ENCODE assay signal across 8 mouse cellular contexts in genomic region chr17:63498182-63498716, GRCm38 (mm10). TPM values are rescaled to one million over a fixed set of nuclear protein-coding genes. Genes with fewer than 3 reads are reported as not detected.
DNase-seq lines count a peak whose midpoint lies in the region; ATAC-seq and TF ChIP-seq lines count a peak whose summit lies in the region.

No protein-coding gene starts in this region.

- 29% methylated on average over 6 of the region's 6 CpGs for WGBS in spleen, adult 2 months
- WGBS in forebrain, embryonic 13.5 days = 22% methylated on average over 6 of the region's 6 CpGs
- 16% methylated on average over 6 of the region's 6 CpGs for WGBS in liver, embryonic 13.5 days (ENCODE audit: insufficient replicate concordance)

- H3K36me3 ChIP-seq in spleen, adult 2 months (ENCODE audit: control insufficient read depth, insufficient read depth, low read length) = no peaks in the 10 kb centered on the region
- H3K36me3 ChIP-seq in forebrain, embryonic 13.5 days (ENCODE audit: poor library complexity, severe bottlenecking) = no peaks in the 10 kb centered on the region
- H3K36me3 ChIP-seq in liver, embryonic 13.5 days = no peaks in the 10 kb centered on the region

- intact Hi-C loops in gastrocnemius, postnatal 36 days (cut with DNase I) = no loop called here

- peak overlapping the region; percentile 98 for H3K9ac ChIP-seq in forebrain, embryonic 13.5 days
- H3K9ac ChIP-seq in liver, embryonic 13.5 days = peak overlapping the region; percentile 96

- H3K4me2 ChIP-seq in forebrain, embryonic 13.5 days = peak overlapping the region; percentile 69
- H3K4me2 ChIP-seq in liver, embryonic 13.5 days = peak overlapping the region; percentile 97

- H3K4me1 ChIP-seq in spleen, adult 2 months (ENCODE audit: control insufficient read depth, insufficient read depth, insufficient read length) = no peaks in the 10 kb centered on the region; the same call in 1 of the 2 replicates
- peaks cover 47% of the 10 kb centered on the region for H3K4me1 ChIP-seq in forebrain, embryonic 13.5 days
- H3K4me1 ChIP-seq in liver, embryonic 13.5 days (replicated peaks) = peaks cover 61% of the 10 kb centered on the region

- H3K27ac ChIP-seq in spleen, adult 2 months (ENCODE audit: insufficient read depth, low read length) = no peak overlapping the region
- peak overlapping the region; percentile 99; the same call in 1 of the 2 replicates for H3K27ac ChIP-seq in forebrain, embryonic 13.5 days
- H3K27ac ChIP-seq in liver, embryonic 13.5 days = peak overlapping the region; percentile 69

- TF ChIP-seq CTCF in spleen, adult 2 months (IDR thresholded peaks at IDR 0.05; ENCODE audit: extremely low read depth, insufficient read depth, insufficient read length, insufficient replicate concordance) = no peak

- no peak for TF ChIP-seq POLR2A in spleen, adult 2 months (IDR thresholded peaks at IDR 0.05; ENCODE audit: low read depth, low read length)

- no peaks in the 10 kb centered on the region for H3K27me3 ChIP-seq in spleen, adult 2 months (ENCODE audit: control insufficient read depth, insufficient read depth, low read length)
- H3K27me3 ChIP-seq in forebrain, embryonic 13.5 days = no peaks in the 10 kb centered on the region
- H3K27me3 ChIP-seq in liver, embryonic 13.5 days = no peaks in the 10 kb centered on the region

- DNase-seq in spleen, adult 2 months (ENCODE audit: low read depth in 1 of 2, low spot score in 2 of 2) = no peak
- DNase-seq in spleen, postnatal 10 days (ENCODE audit: low spot score in 2 of 2) = no peak
- no peak for DNase-seq in liver, embryonic 13.5 days
- DNase-seq in gastrocnemius, postnatal 36 days = no peak
- DNase-seq in frontal cortex, postnatal 10 days (ENCODE audit: low spot score in 2 of 2) = no peak
- no peak for DNase-seq in adrenal gland, postnatal 14 days
- DNase-seq in right cerebral cortex, adult 18-20 months = no peak

- H3K4me3 ChIP-seq in spleen, adult 2 months (ENCODE audit: extremely low read depth, insufficient read depth, insufficient read length) = peak overlapping the region; percentile 88; the same call in 1 of the 2 replicates
- H3K4me3 ChIP-seq in forebrain, embryonic 13.5 days = peak overlapping the region; percentile 84
- H3K4me3 ChIP-seq in liver, embryonic 13.5 days (replicated peaks) = peak overlapping the region; percentile 90

- no peak for ATAC-seq in forebrain, embryonic 13.5 days
- no peak for ATAC-seq in liver, embryonic 13.5 days (ENCODE audit: low read depth)

- H3K9me3 ChIP-seq in forebrain, embryonic 13.5 days (replicated peaks) = no peaks in the 10 kb centered on the region
- no peaks in the 10 kb centered on the region for H3K9me3 ChIP-seq in liver, embryonic 13.5 days (replicated peaks)

RNA-seq across cellular contexts. Expression of gene Fbxl17, which starts 1.6 kb away (rescaled TPM):
- 4.7 and 6.4 TPM in 2 replicates for polyA plus RNA-seq in spleen, adult 2 months (2012; rRNA removed)
- polyA plus RNA-seq in forebrain, embryonic 13.5 days (2015; fragmentation: Nextera tagmentation; extraction: Ambion mirVana) = 5.6 and 7.0 TPM in 2 replicates
- 1.4 and 1.7 TPM in 2 replicates for polyA plus RNA-seq in liver, embryonic 13.5 days (2015; fragmentation: Nextera tagmentation; extraction: Ambion mirVana)
- 10 to 100 TPM; 39.8 to 43.7 TPM for total RNA-seq in gastrocnemius, postnatal 36 days (2021)
- 24.2 and 30.8 TPM in 2 replicates for total RNA-seq in adrenal gland, postnatal 14 days (2021)
